Mouse (Mus musculus): Measurements from ENCODE around the gene Cdc37. TPM values are rescaled to one million over a fixed set of nuclear protein-coding genes. Genes with fewer than 3 reads are reported as not detected.
"Not testable (repeated sequence)": the region's sequence is repeated elsewhere in the genome, so short reads cannot be mapped to it uniquely, and the experiment has no call there.

Gene Cdc37
- polyA plus RNA-seq (2011; ENCODE audit: insufficient read depth, insufficient read length, low replicate concordance, missing spikeins): 29.6 and 51.1 TPM in 2 replicates

DNA sequence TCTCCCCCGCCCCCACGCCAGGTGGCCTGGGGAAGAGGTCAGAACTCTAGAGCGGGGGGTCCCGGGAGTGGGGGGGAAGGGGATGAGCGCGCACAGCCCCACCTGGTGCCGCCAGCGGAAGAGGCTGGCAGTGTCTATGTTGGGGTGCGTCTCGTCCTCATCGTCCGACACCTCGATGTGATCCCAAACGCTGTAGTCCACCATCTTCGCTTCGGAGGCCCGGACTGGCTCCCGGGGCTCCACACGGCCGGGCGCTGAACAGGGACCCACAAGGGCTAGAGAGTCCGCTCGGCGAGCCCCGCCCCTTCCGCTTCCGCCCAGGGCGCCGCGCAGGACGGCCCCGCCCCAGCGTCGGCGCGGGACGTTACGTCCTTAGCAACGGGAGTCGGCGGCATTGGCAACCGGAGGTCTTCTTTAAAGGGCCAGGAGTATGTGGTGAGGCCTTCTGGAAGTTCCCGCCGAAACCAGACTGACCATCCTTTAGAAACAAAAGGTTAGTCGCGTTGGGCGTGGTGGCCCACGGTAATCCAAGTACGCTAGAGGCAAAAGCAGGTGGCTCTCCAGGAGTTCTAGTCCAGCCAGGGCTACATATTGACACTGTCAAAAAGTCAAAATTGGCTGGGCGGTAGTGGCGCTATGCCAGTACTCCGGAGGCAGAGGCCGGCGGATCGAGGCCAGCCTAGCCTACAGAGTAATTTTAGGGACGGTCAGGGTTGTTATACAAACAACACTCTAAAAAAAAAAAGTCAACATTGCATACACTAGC lies at the start of gene Cdc37:
Cdc37 (minus strand) TSS at position 329 of the 766 bp plus-strand sequence.
- no peak for TF ChIP-seq CTCF (IDR thresholded peaks at IDR 0.05; ENCODE audit: control insufficient read depth, insufficient read depth, low read length)
- peak; percentile 63; the same call in 1 of the 2 replicates for TF ChIP-seq POLR2A (IDR thresholded peaks at IDR 0.05; ENCODE audit: borderline replicate concordance, control insufficient read depth, low read depth, low read length)
- H3K27ac ChIP-seq (ENCODE audit: control insufficient read depth, insufficient read depth, low read depth, low read length, poor library complexity): peak within 1 kb of the TSS; percentile 83
- 3% methylated on average over 56 of the region's 56 CpGs for WGBS
- peaks cover 9% of the 10 kb centered on the region for H3K4me1 ChIP-seq (ENCODE audit: control insufficient read depth, insufficient read depth, low read length)
- H3K4me3 ChIP-seq (replicated peaks; ENCODE audit: control insufficient read depth, low read depth, low read length): peak within 1 kb of the TSS; percentile 99

DNA sequence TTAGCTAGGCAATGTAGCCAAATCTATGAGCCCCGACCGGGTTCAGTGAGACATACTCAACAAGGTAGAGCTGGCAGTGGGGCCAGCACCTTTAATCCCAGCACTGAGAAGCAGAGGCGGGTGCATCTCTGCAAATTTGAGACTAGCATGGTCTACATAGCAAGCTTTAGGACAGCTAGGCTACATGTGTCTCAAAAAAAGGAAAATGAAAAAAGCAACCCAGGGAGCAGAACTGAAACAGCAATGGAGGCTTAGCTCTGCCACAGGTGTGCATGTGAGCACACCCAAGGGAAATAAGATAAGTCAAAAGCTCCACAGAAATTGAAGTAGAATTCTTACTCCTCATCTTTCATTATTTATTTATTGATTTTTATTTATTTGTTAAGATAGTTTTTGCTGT lies 49.2 kb upstream of the Cdc37 start:
- TF ChIP-seq CTCF (IDR thresholded peaks at IDR 0.05; ENCODE audit: control insufficient read depth, insufficient read depth, low read length): no peak
- TF ChIP-seq POLR2A (IDR thresholded peaks at IDR 0.05; ENCODE audit: borderline replicate concordance, control insufficient read depth, low read depth, low read length): no peak
- WGBS: 76% methylated on average over 3 of the region's 3 CpGs
- H3K4me1 ChIP-seq (ENCODE audit: control insufficient read depth, insufficient read depth, low read length): peaks cover 6% of the 10 kb centered on the region; the same call in 1 of the 2 replicates
- H3K27ac ChIP-seq (ENCODE audit: control insufficient read depth, insufficient read depth, low read depth, low read length, poor library complexity): 0 out of 2 replicates have a peak overlapping the region, but pooled peaks have one; percentile 29
- no peak overlapping the region for H3K4me3 ChIP-seq (replicated peaks; ENCODE audit: control insufficient read depth, low read depth, low read length)

DNA sequence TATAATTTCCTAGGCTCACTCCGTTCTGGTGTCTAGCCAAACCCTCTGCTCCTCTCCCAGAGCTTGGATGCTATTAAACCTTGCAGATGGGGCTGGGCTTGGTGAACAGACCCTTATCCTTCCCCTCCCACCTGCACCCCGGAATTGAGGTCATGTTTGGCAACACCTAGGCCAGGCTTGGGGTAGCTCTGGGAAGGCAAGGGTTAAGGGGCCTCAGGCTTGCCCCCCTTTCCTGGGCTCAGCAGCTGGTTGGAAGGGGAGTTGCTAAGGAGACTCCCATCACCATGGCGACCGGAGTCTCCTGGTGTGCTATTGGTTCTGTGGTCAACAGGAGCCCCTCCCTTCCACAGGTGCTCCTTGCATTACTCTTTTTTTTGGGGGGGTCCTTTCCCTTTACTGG lies 48.2 kb upstream of the Cdc37 start:
- H3K4me1 ChIP-seq (ENCODE audit: control insufficient read depth, insufficient read depth, low read length): peaks cover 5% of the 10 kb centered on the region; the same call in 1 of the 2 replicates
- H3K4me3 ChIP-seq (replicated peaks; ENCODE audit: control insufficient read depth, low read depth, low read length): no peak overlapping the region
- WGBS: 88% methylated on average over 4 of the region's 4 CpGs
- TF ChIP-seq POLR2A (IDR thresholded peaks at IDR 0.05; ENCODE audit: borderline replicate concordance, control insufficient read depth, low read depth, low read length) (no peak), CTCF (IDR thresholded peaks at IDR 0.05; ENCODE audit: control insufficient read depth, insufficient read depth, low read length) (no peak)
- no peak overlapping the region for H3K27ac ChIP-seq (ENCODE audit: control insufficient read depth, insufficient read depth, low read depth, low read length, poor library complexity)

DNA sequence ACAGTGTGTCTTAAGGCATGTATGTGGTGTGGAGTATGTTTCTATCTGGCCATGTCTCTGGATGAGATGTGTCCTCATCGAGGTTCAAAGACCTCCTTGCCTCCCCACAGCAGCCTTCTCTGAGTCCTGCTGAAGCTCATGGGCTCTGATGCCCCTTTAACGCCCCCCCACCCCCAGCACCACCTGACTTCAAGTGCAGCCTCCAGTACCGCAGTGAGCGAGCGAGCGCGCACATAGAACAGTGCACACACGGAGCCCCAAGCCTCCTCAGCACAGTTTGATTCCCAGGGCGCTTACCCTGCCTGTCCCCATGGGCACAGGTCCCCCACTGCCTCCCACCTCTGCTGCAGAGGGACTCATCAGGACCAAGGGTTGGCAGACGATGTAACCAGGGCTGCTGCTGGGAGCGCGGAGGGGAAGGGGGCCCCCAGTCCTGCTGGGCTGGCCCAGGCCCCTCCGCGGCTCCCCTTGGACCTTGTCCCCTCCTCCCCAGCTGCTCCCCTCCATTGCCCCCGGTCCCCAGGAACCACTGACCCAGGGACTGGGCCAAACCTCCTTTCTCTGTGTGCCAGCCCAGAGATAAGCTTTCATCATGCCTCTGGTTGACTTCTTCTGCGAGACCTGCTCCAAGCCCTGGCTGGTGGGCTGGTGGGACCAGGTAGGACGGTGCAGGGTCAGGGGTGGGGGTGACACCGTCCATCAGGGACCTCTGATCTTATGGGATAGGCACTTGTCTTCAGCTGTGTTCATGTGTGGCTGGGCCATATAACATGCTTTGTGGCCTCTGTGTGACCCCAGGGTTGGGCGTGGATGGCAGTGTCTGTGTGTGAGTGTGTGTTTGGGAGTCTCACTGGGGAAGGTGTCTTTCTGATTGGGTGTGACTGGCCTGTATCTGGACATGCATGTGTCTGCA lies 47.0 kb upstream of the Cdc37 start:
- H3K4me1 ChIP-seq (ENCODE audit: control insufficient read depth, insufficient read depth, low read length): peaks cover 5% of the 10 kb centered on the region; the same call in 1 of the 2 replicates
- 85% methylated on average over 19 of the region's 19 CpGs for WGBS
- H3K4me3 ChIP-seq (replicated peaks; ENCODE audit: control insufficient read depth, low read depth, low read length): peak overlapping the region; percentile 16
- no peak for TF ChIP-seq POLR2A (IDR thresholded peaks at IDR 0.05; ENCODE audit: borderline replicate concordance, control insufficient read depth, low read depth, low read length)
- no peak for TF ChIP-seq CTCF (IDR thresholded peaks at IDR 0.05; ENCODE audit: control insufficient read depth, insufficient read depth, low read length)
- no peak overlapping the region for H3K27ac ChIP-seq (ENCODE audit: control insufficient read depth, insufficient read depth, low read depth, low read length, poor library complexity)

DNA sequence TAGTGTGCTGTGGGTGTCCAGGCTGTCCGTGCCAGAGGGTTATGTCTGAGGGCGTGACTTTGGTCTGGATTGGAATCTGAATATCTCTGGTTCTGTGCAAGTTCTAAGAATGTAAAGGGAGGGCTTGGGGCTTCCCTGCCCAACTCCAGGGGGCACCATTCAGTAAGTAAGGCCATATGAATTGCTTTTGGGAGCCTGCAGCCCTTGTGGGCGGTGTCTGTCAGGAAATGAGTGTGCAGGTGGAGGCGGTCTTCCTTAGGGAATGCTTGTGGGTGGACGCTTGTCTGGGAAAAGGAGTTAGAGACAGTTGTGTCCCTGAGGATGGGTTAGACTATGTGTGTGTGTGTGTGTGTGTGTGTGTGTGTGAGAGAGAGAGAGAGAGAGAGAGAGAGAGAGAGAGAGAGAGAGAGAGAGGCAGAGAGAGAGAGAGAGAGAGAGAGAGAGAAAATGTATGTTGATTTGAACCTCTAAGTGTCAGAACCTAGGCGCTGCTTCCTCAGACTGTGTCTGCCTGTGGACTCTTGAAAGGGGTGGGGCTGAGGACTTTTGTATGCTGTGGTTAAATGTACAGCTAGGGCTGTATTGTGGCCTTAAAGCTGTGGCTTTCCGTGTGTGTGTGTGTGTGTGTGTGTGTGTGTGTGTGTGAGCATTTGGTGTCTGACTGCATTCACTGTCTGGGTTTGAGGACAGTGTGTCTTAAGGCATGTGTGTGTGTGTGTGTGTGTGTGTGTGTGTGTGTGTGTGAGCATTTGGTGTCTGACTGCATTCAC lies 46.1 kb upstream of the Cdc37 start:
- not testable (repeated sequence) for H3K27ac ChIP-seq (ENCODE audit: control insufficient read depth, insufficient read depth, low read depth, low read length, poor library complexity); H3K4me1 ChIP-seq (ENCODE audit: control insufficient read depth, insufficient read depth, low read length); H3K4me3 ChIP-seq (replicated peaks; ENCODE audit: control insufficient read depth, low read depth, low read length)
- 73% methylated on average over 7 of the region's 7 CpGs for WGBS

DNA sequence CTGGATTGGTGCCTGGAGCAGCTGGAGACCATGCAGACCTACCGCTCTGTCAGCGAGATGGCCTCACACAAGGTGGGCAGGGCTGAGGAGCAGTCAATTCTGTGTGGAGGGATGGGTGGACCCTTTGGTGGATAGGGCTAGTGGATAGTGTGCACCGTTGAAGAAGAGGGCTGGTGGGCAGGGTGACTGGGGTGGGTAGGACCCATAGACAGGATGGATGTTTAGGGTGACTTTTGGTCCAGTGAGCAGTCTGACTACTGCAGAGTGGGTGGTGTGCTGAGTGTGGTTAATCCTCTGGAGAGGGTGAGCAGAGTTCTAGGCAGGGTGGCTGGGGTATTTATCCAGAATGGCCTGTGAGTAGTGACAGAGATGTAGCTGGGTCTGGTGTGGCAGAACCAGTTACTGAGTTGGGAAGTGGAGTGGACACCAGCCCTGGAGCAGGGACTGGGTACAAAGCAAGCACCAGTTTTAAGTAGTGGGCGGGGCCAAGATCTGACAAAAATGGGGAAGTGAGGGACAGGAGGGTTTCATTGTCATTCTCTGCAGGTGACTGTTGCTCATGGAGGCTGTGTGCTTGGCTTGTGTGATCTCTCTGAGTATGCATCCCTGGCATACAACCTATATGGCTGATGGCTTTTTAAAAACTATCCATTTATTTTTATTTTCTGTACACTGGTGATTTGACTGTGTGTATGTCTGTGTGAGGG lies 45.2 kb upstream of the Cdc37 start:
- Histone ChIP-seq H3K4me1 (ENCODE audit: control insufficient read depth, insufficient read depth, low read length) (peaks cover 5% of the 10 kb centered on the region; the same call in 1 of the 2 replicates), H3K4me3 (replicated peaks; ENCODE audit: control insufficient read depth, low read depth, low read length) (no peak overlapping the region), H3K27ac (ENCODE audit: control insufficient read depth, insufficient read depth, low read depth, low read length, poor library complexity) (no peak overlapping the region; the same call in 1 of the 2 replicates)
- WGBS: 68% methylated on average over 4 of the region's 4 CpGs
- TF ChIP-seq POLR2A (IDR thresholded peaks at IDR 0.05; ENCODE audit: borderline replicate concordance, control insufficient read depth, low read depth, low read length) (no peak), CTCF (IDR thresholded peaks at IDR 0.05; ENCODE audit: control insufficient read depth, insufficient read depth, low read length) (no peak; the same call in 1 of the 2 replicates)

DNA sequence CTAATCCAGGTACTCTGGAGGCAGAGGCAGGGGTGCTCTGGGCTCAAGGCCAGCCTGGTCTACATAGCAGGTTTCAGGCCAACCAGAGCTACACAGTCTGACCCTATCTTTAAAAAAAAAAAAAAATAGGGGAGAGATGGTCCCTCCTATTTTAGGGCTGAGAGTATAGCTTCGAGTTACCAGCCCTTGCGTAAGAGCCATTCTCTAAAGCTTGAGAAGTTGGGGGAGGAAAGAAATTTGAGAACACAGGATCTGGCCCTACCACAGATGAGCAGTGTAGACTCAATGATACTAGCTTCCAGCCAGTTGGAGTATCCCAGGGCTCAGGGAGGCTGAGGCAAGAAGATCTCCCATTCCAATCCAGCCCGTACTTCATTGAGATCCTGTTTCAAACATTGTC lies 44.0 kb upstream of the Cdc37 start:
- 67% methylated on average over 3 of the region's 3 CpGs for WGBS
- Histone ChIP-seq H3K27ac (ENCODE audit: control insufficient read depth, insufficient read depth, low read depth, low read length, poor library complexity) (no peak overlapping the region), H3K4me1 (ENCODE audit: control insufficient read depth, insufficient read depth, low read length) (peaks cover 5% of the 10 kb centered on the region; the same call in 1 of the 2 replicates), H3K4me3 (replicated peaks; ENCODE audit: control insufficient read depth, low read depth, low read length) (no peak overlapping the region)
- no peak for TF ChIP-seq POLR2A (IDR thresholded peaks at IDR 0.05; ENCODE audit: borderline replicate concordance, control insufficient read depth, low read depth, low read length)
- TF ChIP-seq CTCF (IDR thresholded peaks at IDR 0.05; ENCODE audit: control insufficient read depth, insufficient read depth, low read length): no peak
